Mouse (Mus musculus) E14TG2a.4 (cell line): ENCODE measurements around the gene Galm.

Experiments used
- CTCF ChIP-seq: conservative IDR thresholded peaks from 2 replicates; pipeline ENCODE4 v1.5.1; 2014; ENCODE audit warnings: low read length
- NANOG ChIP-seq: IDR thresholded peaks from 2 replicates; pipeline ENCODE4 v1.6.1; 2014; ENCODE audit warnings: borderline replicate concordance, low read length, mixed read lengths
- POU5F1 ChIP-seq: IDR thresholded peaks from 2 replicates; pipeline ENCODE4 v1.6.1; 2014; ENCODE audit warnings: low read length, borderline replicate concordance

DNA sequence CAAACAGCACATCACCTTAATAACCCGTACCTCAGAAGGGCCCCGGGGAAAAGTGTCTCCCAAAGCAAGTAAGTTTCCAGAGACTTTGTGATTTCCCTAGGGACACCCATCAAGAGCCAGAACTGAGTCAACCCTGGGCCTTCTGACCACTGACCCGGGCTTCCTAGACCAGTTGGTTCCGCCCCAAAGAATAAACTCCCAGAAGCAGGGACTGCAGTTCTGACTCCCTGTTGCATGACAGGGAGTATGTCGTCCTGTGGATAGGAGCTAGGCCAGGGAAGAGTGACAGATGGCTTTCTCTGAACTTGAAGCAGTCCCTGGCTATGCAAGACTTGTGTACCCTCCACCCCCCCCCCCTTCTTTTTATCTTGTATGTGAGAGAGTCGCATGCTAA, 21.7 kb downstream of the Galm start:
- TF ChIP-seq CTCF: no peak
- no peak for TF ChIP-seq POU5F1
- no peak for TF ChIP-seq NANOG
